Mouse (Mus musculus): ENCODE data around the gene Fam209.

The Fam209 gene

DNA sequence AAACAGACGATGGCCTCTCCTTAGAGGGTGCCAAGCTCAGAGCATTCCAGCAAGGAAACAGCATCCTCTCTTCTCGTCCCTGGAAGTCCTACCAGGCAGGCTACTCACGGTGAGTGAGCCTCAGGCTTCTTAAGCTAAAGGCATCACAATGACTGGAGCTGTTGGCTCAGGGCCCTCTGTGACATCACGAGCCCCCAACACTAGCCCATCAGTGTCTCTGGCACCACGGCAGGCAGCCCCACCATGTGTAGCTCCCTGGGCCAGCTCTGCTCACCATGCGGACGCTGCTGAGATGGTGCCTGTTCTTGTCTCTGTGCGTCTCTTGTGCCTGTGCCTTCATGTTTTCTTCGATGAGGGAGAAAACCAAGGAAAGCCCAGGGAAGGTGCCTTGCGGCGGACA, at the start of gene Fam209:
Gene Fam209 (plus strand): TSS at position 203 of the 400 bp plus-strand sequence.
- DNase-seq (ENCODE audit: low spot score in 2 of 2), result no peak

GRCm38 (mm10) chr2:172430609-172431008, 41.7 kb upstream of the Fam209 start:
- no peak for DNase-seq (ENCODE audit: low spot score in 2 of 2)

DNA sequence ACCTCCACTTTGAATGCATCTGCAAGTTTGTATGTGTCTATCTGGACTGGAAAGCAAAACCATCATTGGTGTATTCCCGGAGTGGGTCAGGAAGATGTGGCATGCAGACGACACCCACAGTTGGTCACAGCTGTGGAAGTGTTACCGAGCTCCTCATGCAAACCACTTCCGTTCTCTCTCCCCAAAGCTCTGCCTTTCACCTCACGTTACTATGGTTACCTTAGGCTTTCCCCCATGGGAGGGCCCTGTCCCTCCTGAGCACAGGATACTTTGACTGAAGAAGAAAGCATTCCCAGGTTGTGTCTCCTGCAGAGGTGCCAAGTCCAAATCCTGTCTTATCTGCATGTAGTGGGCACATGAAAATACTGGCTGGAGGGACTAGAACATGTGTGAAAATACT, 38.6 kb upstream of the Fam209 start:
- DNase-seq (ENCODE audit: low spot score in 2 of 2), result no peak

DNA sequence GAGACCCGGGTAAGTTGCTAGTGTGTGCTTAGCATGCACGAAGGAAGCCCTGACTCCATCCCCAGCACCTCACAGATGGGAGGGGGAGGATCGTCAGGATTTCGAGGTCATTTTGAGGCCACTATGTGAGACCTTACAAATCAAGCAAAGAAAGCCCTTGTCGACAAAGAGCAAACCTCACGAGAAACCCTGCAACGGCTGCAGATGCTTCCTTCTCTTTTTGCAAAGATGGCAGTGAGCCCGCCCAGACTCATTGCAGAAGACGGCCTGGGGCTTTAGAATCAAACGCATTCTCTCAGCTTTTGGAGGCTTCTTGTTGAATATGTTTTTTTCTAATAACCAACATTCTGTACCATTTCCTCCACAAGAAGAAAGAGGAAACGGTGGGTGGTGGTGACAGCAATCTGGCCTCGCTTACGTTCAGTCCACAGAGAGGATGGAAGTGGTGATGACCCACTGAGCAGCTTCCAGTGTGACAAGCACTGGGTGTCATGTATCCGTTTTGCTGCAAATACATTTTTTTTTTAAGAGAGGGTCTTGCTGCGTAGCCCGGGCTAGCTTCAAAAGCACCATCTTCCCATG, 34.9 kb upstream of the Fam209 start:
- DNase-seq (ENCODE audit: low spot score in 2 of 2), result no peak

GRCm38 (mm10) chr2:172439843-172440639, 32.3 kb upstream of the Fam209 start, which contains the start of gene Rtf2:
Gene Rtf2, plus strand, starts transcription at chr2:172440556.
- DNase-seq (ENCODE audit: low spot score in 2 of 2), result peak; percentile 96 to 100

GRCm38 (mm10) chr2:172440640-172441005, 31.7 kb upstream of the Fam209 start:
- no peak for DNase-seq (ENCODE audit: low spot score in 2 of 2)

DNA sequence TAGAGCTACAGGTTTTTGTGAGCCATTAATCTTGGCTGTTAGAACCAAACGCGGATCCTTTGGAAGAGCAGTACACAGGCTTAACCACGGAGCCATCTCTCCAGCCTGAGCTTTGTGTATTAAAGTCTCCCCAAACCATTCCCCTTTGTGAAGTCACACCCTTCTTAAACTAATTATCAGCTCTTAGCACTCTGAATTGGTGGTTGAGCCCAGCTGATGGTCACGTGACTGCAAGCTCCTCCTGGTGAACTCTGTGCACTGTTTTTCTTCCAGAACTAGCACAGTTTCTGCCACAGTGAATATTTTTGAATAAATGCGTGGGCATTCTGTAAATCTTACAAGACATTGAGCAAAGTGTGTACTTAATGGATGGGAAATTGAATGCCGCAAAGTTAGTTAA, 31.1 kb upstream of the Fam209 start:
- DNase-seq (ENCODE audit: low spot score in 2 of 2), result no peak

- DNase-seq (ENCODE audit: low spot score in 2 of 2), result no peak
Observed at GRCm38 (mm10) chr2:172445617-172446016, 26.7 kb upstream of the Fam209 start.

- no peak for DNase-seq (ENCODE audit: low spot score in 2 of 2)
Observed at GRCm38 (mm10) chr2:172447317-172447716, 25.0 kb upstream of the Fam209 start.

DNA sequence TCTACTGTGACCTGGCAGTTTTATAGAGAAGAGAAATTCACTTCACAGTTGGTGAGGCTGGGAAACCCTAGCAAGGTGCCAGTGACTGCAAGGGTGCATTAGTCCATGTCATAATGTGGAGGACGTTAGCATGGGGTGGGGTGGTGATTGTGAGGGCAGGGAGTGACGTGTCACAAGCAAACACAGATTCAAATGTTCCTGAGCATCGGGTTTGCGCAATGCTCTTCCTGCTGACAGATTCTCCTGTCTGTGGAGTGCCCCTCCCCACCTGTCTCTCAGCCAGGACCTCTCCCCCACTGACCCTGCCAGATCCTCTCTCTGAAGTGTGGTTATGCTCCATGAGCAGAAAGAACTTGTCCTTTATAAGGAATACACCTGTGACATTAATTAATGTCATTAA, 24.0 kb upstream of the Fam209 start:
- DNase-seq (ENCODE audit: low spot score in 2 of 2), result no peak

DNA sequence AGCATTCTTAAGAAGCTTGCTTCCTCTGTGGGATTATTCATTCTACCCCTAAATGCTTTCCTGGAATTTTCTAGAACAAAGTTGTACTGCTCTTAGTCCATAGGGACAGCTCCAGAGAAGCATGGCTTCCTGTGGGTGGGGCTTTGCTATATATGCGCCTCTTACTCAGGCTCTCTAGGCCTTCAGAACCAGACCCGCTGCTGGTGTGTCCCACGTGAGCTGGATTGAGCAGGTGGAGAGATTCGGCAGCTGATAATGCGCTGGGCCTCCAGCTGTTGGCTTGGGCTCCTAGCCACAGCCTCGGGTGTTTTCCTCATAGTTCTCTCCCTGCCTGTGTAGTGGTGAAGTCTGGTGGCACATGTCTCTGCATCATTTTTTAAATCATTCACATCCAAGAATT, 21.7 kb upstream of the Fam209 start:
- DNase-seq (ENCODE audit: low spot score in 2 of 2), result no peak

GRCm38 (mm10) chr2:172452031-172452430, 20.3 kb upstream of the Fam209 start:
- no peak for DNase-seq (ENCODE audit: low spot score in 2 of 2)

DNA sequence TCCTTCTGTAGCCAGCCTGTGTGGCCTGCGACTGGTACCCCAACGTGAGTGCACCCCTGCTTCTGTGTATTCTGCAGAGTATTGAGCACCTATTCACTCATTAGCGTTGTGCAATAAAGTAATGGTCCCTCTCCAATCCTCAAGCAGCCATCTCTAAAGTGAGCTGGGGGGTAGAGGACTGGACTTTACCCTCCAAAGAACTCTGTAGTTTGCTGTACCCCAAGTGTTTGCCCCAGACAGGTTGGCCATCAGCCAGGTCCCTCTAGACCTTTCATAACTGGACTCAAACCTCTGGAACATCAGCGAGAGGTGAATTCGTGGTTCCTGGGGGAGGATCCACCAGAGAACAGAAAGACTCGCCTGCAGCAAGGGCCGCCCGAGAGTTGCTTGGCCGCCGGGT, 19.9 kb upstream of the Fam209 start:
- DNase-seq (ENCODE audit: low spot score in 2 of 2), result no peak

DNA sequence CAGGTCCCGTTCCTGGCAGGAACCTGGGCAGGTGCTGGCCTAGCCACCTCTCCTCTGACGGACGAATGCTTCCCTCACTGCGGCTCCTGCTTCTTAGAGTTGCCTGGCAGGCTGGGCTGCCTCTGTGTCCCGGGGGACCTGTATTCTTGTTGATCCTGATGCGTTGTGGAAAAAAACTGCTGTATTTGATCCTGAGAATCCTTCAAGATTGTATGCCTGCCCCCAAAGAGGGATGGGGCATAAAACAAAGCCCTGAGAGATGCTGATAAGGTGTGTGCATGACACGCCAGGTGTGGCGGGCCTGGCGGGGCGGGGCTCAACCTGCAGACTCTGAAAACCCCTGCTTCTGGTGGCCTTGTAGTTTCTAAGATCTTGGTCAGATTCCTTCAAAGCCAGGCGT, 13.8 kb upstream of the Fam209 start, which contains the start of gene Gcnt7:
Gene Gcnt7 (minus strand): TSS at position 101 of the 400 bp plus-strand sequence.
- DNase-seq (ENCODE audit: low spot score in 2 of 2), result no peak

DNA sequence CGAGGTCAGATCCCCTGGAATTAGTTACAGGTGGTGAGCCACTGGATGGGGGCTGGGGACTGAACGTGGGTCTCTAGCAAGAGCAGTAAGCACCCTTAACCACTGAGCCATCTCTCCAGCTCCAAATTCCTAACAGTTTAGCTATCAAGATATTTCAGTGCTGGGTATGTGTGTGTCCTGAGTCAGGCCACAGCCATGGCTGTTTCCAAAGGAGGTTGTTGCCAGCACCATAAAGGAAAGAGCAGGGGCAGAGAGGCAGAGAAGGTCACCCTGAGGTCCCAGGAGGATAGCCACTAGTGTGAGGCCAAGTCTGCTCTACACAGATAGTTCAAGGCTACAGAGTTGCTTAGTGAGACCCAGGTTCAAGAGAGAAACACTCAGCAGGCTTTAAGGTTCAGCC, 11.7 kb upstream of the Fam209 start:
- DNase-seq (ENCODE audit: low spot score in 2 of 2), result no peak

- DNase-seq (ENCODE audit: low spot score in 2 of 2), result no peak
Observed at GRCm38 (mm10) chr2:172462813-172463212, 9.5 kb upstream of the Fam209 start.

GRCm38 (mm10) chr2:172466427-172467132, 5.7 kb upstream of the Fam209 start:
- no peak for DNase-seq (ENCODE audit: low spot score in 2 of 2)

- no peak for DNase-seq (ENCODE audit: low spot score in 2 of 2)
Observed at GRCm38 (mm10) chr2:172467206-172467605, 5.1 kb upstream of the Fam209 start.

GRCm38 (mm10) chr2:172468346-172468819, 3.9 kb upstream of the Fam209 start:
- DNase-seq (ENCODE audit: low spot score in 2 of 2), result no peak

DNA sequence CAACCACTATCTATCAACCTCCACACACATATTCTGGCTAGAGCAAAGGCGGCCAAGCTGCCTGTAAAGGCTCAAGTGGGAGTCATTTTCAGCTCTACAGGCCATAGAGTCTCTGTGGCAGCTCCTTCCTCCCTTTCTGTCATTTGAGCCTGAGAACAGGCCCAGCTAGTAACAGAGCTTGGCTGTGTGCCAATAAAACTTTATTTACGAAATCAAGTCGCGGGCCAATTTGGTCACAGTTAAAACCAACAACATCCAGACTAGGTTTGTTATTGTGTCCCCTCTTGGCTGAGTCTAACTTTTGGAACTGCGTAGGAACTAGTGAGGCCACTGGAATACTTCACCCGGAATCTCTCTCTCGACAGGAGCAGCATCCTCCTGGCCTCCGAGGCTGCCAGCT, 1.3 kb downstream of the Fam209 start:
- no peak for DNase-seq (ENCODE audit: low spot score in 2 of 2)

- DNase-seq (ENCODE audit: low spot score in 2 of 2), result no peak
Observed at GRCm38 (mm10) chr2:172474970-172475369, 2.6 kb downstream of the Fam209 start.

DNA sequence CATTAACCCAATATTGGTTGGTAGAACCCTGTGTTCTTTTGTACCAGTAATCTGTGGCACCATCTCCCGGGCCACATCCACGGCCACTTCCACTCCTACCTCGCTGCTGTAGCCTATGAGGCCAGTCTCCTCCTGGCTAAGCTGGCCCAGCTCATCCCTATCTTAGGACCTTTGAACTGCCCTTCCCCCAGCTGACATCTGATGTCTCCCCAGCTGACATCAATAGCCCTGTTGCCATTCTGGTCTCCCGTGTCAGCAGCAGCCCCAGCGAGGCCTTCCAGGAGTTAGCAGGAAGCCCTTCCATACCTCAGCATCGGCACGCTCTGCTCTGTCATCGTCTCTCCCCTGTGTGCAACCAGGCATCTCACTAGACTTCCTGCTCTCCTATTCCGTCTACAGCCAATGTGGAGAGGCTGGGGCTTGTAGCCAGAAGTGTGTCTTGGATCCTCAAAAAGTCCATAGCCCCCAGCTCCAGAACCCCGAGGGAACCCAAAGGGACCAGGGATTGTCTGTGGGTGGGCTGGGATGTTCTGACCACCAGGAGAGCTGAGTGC, 4.5 kb downstream of the Fam209 start:
- no peak for DNase-seq (ENCODE audit: low spot score in 2 of 2)
